Mouse (Mus musculus) kidney, postnatal 14 days (tissue): ENCODE data around the gene Ubxn1.
"Not testable (repeated sequence)": the region's sequence is repeated elsewhere in the genome, so short reads cannot be mapped to it uniquely, and the experiment has no call there.

Experiments
- DNase-seq: peaks from one replicate; pipeline ENCODE4 v3.0.0; 2022; ENCODE audit warnings: mixed read lengths

The Ubxn1 gene

DNA sequence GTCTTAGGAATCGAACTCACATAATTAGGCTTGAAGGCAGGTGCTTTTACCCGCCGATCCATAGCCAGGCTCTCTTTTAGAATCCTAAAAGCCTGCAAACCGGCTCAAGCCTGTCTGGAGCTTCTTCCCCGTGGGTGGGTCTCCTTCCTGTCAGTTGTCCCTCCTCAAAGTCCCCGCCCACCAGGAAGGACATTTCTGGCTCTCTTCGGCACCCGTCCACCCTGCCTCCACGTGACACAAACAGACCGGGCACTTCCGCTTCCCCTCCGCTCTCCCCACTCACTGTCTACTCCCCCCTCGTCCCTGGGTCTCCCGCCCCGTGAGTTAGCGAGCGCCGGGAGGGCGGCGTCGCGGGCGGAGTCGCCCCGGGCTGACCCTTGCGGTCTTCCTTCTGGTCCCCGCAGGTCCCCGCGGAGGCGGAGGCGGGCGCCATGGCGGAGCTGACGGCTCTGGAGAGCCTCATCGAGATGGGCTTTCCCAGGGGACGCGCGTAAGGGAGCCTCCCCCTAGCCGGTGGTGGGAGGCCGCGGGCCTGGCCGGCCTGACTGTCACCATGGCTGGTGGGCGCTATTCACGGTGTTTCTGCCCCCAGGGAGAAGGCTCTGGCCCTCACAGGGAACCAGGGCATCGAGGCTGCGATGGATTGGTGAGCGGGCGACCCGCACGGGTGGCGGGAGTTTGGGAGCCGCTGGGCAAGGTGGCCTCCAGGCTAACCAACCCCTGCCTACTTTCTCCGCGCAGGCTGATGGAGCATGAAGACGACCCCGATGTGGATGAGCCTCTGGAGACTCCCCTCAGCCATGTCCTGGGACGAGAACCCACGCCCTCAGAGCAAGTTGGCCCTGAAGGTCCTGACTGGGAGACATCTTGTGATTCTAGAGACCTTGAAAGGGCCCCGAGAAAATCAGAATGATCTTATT, at the start of gene Ubxn1:
Gene Ubxn1 (plus strand): TSS at position 230 of the 920 bp plus-strand sequence.
- peak; percentile 98 for DNase-seq

DNA sequence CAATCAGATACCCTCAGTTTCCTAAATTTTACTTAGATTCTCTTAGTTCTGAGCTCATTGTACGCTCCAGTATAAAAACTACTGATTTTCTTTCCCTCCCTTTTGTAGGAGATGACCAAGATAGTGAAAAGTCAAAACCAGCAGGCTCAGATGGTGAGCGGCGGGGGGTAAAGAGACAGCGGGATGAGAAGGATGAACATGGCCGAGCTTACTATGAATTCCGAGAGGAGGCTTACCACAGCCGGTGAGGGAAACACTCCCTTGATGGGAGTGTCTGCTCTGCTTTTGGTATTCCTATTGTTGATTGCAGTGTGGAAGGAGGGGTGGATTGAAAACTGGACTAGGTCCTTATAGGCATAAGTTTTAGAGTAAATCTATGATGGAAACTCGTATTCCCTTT, 48.6 kb upstream of the Ubxn1 start:
- no peak for DNase-seq

DNA sequence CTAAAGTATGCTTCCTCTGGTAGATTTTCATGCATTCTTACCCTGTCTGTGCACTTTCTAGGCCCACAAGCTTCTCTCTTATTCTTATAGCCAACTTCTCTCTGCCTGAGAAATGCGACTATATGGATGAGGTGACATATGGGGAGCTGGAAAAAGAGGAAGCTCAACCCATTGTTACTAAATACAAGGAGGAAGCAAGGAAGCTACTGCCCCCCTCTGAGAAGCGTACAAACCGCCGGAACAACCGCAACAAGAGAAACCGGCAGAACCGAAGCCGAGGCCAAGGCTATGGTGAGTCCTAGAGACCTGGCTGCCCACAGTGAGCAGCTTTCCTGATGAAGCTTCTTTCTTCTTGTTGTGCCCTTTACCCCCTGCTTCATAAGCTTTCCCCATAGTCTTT, 41.6 kb upstream of the Ubxn1 start, which contains the start of gene AC129217.1:
Gene AC129217.1 (plus strand): TSS at position 114 of the 400 bp plus-strand sequence.
- no peak for DNase-seq

DNA sequence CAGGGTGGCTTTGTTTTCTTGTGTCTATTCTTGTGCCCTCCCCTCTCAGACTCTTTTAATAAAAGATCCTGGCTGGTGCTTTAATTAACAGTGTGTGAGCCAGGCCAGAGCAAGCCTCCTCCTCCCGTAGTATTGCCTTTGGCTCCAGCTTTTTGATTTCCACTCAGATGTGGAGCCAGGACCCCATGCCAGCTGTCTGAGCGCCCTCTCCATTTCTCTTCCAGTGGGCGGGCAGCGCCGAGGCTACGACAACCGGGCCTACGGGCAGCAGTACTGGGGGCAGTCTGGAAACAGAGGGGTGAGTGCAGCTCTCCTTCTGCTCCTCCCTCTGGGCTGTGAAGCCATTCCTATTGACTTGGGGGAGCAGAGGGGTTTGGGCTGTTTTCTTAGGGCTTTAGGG, 40.6 kb upstream of the Ubxn1 start:
- no peak for DNase-seq

DNA sequence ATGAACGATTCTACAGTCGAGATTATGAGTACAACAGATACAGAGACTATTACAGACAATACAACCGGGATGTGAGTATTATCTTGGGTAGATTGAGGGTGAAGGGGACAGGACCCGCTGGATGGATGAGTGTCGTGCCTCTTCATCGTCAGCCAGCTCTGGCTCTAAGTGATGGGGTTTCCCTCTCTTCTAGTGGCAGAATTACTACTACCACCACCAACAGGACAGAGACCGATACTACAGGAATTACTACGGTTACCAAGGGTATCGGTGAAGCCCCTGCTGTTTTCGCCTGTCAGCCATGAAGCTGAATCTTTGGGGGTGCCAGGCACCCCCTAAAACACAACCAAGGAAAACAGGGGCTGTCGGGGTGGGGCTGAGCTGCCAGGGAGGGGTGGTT, 40.0 kb upstream of the Ubxn1 start:
- no peak for DNase-seq

DNA sequence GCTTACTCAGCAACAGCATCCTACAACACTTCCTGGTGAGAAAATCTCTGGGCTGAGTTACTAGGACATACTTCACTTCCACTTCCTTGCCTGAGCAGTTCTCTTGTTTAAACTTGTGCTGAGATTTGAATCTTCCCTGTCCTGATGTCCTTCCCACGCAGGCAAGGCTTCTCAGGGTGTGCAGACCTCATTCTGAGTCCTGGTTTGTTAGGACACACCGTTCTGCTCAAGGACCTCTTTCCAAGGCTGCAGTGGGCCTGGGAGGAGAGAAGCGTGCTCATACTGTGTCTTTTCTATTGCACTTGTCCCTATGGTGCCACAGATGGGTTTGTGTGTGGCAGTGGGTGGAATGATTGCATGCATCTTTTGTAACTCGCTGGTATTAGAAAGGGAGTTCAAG, 38.3 kb upstream of the Ubxn1 start:
- no peak for DNase-seq

DNA sequence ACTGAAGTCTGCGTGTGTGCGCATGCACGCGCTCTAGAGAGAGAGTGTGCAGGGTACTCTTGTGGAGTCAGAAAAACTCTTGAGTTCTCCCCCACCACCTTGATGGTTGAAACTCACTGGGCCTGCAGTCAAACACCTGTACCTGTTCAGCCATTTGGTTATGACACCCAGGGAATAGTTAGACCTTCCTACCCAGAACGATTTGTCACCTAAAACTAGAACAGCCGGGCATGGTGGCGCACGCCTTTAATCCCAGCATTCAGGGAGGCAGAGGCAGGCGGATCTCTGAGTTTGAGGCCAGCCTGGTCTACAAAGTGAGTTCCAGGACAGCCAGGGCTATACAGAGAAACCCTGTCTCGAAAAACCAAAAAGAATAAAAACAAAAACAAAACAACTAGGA, 35.0 kb upstream of the Ubxn1 start:
- not testable (repeated sequence) for DNase-seq

DNA sequence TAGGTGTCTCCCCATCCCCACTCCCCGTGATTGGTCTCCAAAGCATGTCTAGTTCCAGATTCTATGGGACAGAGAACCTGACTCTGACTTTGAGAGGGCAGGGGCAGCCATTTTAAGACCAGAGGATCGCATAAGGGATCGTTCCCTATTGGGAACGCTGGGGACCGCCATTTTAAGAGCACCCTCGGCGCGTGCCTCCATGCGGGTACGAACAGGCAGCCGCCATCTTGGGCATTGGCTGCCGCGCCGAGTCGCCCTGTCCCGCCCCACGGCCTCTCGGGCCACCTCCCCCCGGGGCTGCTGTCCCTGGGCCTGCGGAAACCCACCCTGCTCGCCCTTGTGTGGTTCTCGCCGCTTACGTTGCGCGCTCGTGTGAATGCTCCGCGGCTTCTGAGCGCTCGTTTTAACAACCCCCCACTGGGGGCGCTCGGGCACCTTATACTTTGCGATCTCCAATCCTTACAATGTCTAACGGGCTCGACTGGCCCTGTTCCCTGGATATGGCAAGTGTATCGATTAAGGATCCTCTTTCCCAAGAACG, 34.0 kb upstream of the Ubxn1 start, which contains the start of gene Bscl2:
Gene Bscl2 (plus strand): TSS at position 217 of the 541 bp plus-strand sequence.
- DNase-seq = peak; percentile 89

DNA sequence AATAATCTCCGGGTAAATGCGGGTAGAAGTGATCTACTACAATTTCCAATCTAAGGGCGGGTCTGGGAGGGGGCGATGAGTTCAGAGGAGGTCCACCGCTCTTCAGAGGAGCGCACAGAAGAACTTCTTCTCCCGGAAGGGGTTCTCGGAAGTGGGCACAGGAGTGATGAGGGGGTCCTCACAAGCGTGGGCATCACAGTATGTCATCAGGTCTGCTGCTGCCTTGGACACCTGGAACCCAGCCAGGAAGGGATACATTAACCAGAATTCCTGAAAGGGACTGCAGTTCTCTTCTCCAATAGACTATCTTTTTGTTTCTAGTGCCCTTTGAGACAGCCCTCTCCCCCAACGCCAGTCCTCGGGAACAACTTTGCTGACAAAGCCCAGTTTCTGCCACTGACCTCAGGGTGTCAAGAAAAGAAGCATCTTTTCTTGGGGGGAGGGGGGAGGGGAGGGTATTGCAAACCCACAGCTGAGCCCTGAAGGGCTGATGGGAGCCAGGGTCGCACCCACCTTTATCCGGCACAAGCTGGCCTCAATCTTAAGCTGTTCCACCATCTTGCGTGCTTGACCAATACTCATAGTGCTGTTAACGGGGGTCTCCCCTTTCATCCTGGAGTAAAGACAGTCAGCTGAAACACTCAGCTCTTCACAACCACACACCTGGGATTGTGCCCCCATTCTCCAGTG, 33.1 kb upstream of the Ubxn1 start:
- peak; percentile 82 for DNase-seq

- no peak for DNase-seq
Measured at GRCm38 (mm10) chr19:8839103-8839907, 32.0 kb upstream of the Ubxn1 start, which contains the start of gene Gng3. Gene Gng3, minus strand, starts transcription at chr19:8839194.

DNA sequence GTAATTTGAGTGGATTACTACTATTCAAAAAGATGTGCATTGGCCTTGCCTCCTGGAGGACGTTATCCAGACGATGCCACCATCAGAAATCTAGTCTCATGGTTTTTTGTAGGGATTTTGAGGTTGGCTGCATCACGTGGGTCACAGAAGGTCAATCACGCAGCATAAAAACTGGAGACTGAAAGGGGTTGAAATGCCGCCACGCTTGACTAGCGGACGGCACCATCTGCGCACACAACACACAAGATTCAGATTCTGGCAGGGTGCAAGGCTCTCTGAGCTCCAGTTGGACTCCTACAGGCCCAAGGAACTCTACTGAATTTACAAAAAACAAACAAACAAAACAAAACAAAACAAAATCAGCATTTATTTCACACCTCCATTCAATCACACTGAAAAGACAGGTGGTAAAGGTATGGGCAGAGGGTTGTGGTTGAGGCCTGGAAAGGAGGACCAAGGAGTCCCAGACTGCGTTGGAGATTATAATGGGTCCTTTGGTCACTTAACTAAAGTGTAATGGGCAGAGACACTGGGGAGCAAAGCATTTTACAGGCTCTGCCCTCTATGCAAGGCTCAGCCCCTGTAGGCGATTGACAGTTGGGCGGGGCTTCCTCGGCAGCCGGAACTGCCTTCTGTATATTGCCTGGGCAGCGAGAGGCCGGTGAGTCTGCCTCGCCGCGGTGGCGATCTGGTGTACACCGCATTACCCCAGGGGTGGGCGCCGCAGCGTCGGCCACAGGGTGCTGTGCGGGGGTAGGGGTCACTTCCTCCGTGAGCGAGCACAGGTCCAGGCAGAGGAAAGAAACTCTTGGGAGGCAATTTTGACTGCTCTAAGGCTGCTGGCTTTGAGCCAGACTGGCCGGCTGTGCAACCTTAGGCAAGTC, 31.1 kb upstream of the Ubxn1 start:
- peak; percentile 88 for DNase-seq

DNA sequence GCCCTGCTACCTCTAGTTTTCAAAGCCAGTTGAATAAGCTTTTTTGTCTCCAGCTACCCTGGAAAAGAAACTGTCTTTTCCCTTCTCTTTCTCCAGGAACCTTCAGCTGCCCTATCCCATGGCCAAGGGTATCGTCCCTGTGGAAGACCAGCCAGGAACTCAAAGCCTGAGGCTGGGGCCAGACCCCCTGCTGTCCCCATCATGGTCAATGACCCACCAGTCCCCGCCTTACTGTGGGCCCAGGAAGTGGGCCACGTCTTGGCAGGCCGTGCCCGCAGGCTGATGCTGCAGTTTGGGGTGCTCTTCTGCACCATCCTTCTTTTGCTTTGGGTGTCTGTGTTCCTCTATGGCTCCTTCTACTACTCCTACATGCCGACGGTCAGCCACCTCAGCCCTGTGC, 30.3 kb upstream of the Ubxn1 start:
- no peak for DNase-seq

DNA sequence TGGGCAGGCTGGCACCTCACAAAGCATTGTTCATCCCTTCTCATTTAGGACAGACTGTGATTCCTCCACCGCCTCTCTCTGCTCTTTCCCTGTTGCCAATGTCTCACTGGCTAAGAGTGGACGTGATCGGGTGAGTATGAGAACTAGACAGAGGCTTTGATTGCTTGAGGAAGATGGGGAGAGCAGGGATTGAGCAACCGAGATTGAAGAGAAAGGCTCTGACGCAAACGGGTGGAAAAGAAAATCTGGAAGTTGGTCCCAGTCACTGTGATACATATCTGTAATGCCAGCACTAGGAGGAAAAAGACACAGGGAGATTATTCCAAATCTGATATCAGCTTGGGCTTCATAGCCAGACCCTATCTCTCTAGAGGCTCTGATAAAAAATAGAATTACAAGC, 28.3 kb upstream of the Ubxn1 start:
- DNase-seq = no peak

GRCm38 (mm10) chr19:8844371-8845129, 26.7 kb upstream of the Ubxn1 start:
- peak; percentile 82 for DNase-seq

DNA sequence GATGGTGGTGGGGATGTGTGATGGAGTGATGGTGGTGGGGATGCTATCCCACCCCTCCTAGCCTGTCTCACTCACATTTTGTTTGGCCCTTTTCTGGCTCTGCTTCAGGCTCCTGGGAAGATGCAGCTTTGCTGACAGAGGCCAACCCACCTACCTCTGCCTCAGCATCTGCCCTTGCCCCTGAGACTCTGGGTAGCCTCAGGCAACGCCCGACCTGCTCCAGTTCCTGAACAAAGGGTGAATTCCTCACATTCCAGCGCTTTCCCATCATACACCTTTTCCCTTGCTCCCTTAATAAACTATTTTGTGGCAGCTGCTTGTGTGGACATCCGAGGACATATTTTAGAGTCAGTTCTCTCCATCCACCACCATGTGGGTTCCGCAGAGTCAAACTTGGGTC, 22.9 kb upstream of the Ubxn1 start:
- no peak for DNase-seq

DNA sequence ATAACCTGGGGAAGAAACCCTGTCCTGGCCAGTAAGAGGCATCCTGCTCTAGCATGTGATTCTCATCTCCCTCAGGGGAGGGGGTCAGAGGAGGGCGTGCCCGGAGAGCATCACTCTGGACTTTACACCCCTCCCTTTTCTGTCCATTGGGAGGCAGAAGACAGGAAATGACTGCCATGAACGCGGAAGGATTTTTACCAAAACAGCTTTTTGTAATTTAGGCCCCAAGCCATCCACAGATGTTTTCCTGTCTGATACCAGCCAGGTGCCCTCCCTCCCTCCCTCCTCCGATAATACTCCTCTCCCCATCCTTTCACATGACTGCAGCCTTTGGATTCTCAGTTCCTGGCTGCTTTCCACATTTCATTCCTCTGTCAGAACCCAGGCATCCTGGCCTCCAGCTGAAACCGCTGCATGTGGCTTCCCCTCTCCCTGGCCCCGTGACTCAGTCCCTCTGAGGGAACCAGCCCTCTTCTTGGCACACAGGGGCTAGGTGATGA, 20.8 kb upstream of the Ubxn1 start, which contains the start of gene Lrrn4cl:
Gene Lrrn4cl (plus strand): TSS at position 367 of the 500 bp plus-strand sequence.
- no peak for DNase-seq

DNA sequence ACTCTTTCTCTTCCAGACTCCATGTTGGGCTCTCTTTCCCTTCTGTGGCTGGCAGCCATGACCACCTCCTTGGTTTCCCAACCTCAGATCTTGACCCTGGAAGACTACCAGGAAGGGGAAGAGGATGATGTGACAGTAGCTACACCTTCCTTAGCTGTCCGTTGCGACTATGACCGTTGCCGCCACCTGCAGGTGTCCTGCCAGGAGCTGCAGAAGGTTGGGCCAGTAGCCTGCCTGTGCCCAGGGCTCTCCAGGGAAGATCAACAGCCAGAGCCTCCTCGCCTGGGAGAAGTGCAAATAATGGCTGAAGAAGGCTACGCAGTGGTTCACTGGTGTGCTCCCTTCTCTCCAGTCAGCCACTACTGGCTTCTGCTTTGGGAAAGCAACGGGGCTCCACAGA, 19.7 kb upstream of the Ubxn1 start:
- no peak for DNase-seq

GRCm38 (mm10) chr19:8852236-8852928, 18.9 kb upstream of the Ubxn1 start:
- no peak for DNase-seq

- DNase-seq = no peak
Measured at GRCm38 (mm10) chr19:8853117-8853516, 18.2 kb upstream of the Ubxn1 start.

- peak; percentile 58 for DNase-seq
Measured at GRCm38 (mm10) chr19:8857689-8858088, 13.6 kb upstream of the Ubxn1 start.
